Mouse (Mus musculus) CH12.LX (cell line): ENCODE measurements at regions not wholly inside any gene's neighbourhood (a gene's known extent, or its start where the extent isn't known, plus 50 kb on each side); places are given as distances from the start of the nearest gene placed in this dataset.

Experiments
- DNase-seq: peaks from one replicate; pipeline ENCODE4 v3.0.0-alpha.2; 2013; ENCODE audit errors: extremely low read depth
- H3K27ac ChIP-seq: 2 replicates; pipeline ENCODE4 v1.5.1; 2012; ENCODE audit warnings: low read depth, mild to moderate bottlenecking, control low read depth, moderate library complexity; ENCODE audit not compliant: insufficient read depth
- H3K27me3 ChIP-seq: replicated peaks from 2 replicates; pipeline ENCODE3; 2012; ENCODE audit warnings: inconsistent platforms
- H3K36me3 ChIP-seq, 2 experiments: replicated peaks in 1 of 2; 2 replicates each; pipeline versions ENCODE3 to v1.6.1; 2012; ENCODE audit warnings: inconsistent platforms in 1 of 2, low read length in 1 of 2, mild to moderate bottlenecking in 1 of 2, mixed read lengths in 1 of 2, moderate library complexity in 1 of 2; ENCODE audit not compliant: control insufficient read depth in 1 of 2, insufficient read depth in 1 of 2
- H3K4me1 ChIP-seq, 2 experiments: 2 replicates each; pipeline ENCODE4 v1.6.1; 2012; ENCODE audit warnings: inconsistent platforms in 1 of 2, moderate library complexity in 1 of 2; ENCODE audit not compliant: insufficient read depth in 2 of 2, control insufficient read depth in 1 of 2
- H3K4me2 ChIP-seq: 2 replicates; pipeline ENCODE4 v1.6.1; 2012; ENCODE audit warnings: low read depth, mild to moderate bottlenecking, control low read depth; ENCODE audit not compliant: poor library complexity, insufficient read depth, severe bottlenecking
- H3K4me3 ChIP-seq, 3 experiments: fragments of 150-350 bp in 1 of 3; sonication (generic) in 1 of 3; replicated peaks in 1 of 3; 2 replicates each; pipeline versions ENCODE3 to v1.5.1; 2011 to 2012; ENCODE audit warnings: low read depth in 2 of 3, low read length in 2 of 3, mild to moderate bottlenecking in 2 of 3, moderate library complexity in 2 of 3, control low read depth in 1 of 3, improper control_type of control experiment in 1 of 3, inconsistent platforms in 1 of 3, mixed read lengths in 1 of 3; ENCODE audit not compliant: poor library complexity in 1 of 3
- H3K79me2 ChIP-seq: replicated peaks from 2 replicates; pipeline ENCODE4 v1.6.1; 2012; ENCODE audit warnings: mild to moderate bottlenecking, moderate library complexity; ENCODE audit not compliant: control insufficient read depth, poor library complexity, insufficient read depth, severe bottlenecking; ENCODE audit errors: extremely low read depth
- H3K9ac ChIP-seq: 2 replicates; pipeline ENCODE4 v1.6.1; 2012; ENCODE audit warnings: low read depth, mild to moderate bottlenecking, control low read depth, moderate library complexity; ENCODE audit not compliant: insufficient read depth
- H3K9me3 ChIP-seq: replicated peaks from 2 replicates; pipeline ENCODE3; 2012; ENCODE audit warnings: low read length, inconsistent platforms, mixed read lengths
- BHLHE40 ChIP-seq: IDR thresholded peaks from 2 replicates; pipeline ENCODE4 v1.6.1; 2011; ENCODE audit warnings: mild to moderate bottlenecking, low read depth, low read length, improper control_type of control experiment
- CHD1 ChIP-seq: IDR thresholded peaks from 2 replicates; pipeline ENCODE4 v1.6.1; 2012; ENCODE audit warnings: low read depth, low read length, improper control_type of control experiment, inconsistent platforms
- CHD2 ChIP-seq: IDR thresholded peaks from 2 replicates; pipeline ENCODE4 v1.6.1; 2011; ENCODE audit warnings: low read length, improper control_type of control experiment
- CTCF ChIP-seq, 2 experiments: IDR thresholded peaks in 1 of 2; conservative IDR thresholded peaks in 1 of 2; 2 replicates each; pipeline ENCODE4 v1.5.1; 2011 to 2012; ENCODE audit warnings: low read depth in 2 of 2, low read length in 2 of 2, improper control_type of control experiment in 1 of 2, inconsistent platforms in 1 of 2, mild to moderate bottlenecking in 1 of 2, moderate library complexity in 1 of 2
- E2F4 ChIP-seq: IDR thresholded peaks from 2 replicates; pipeline ENCODE4 v1.6.1; 2011; ENCODE audit warnings: low read depth, low read length, improper control_type of control experiment; ENCODE audit not compliant: insufficient replicate concordance
- ELF1 ChIP-seq: IDR thresholded peaks from 2 replicates; pipeline ENCODE4 v1.6.1; 2014; ENCODE audit warnings: low read depth, mild to moderate bottlenecking, inconsistent platforms, low read length, improper control_type of control experiment
- EP300 ChIP-seq: IDR thresholded peaks from 2 replicates; pipeline ENCODE4 v1.6.1; 2011; ENCODE audit warnings: low read length, improper control_type of control experiment
- ETS1 ChIP-seq: conservative IDR thresholded peaks from 2 replicates; pipeline ENCODE4 v1.6.1; 2012; ENCODE audit warnings: low read depth, mild to moderate bottlenecking, inconsistent platforms, low read length, improper control_type of control experiment, moderate library complexity
- GABPA ChIP-seq: IDR thresholded peaks from 2 replicates; pipeline ENCODE4 v1.6.1; 2012; ENCODE audit warnings: low read depth, low read length, improper control_type of control experiment, inconsistent platforms; ENCODE audit not compliant: insufficient replicate concordance
- HCFC1 ChIP-seq: IDR thresholded peaks from 2 replicates; pipeline ENCODE4 v1.6.1; 2012; ENCODE audit warnings: low read depth, mild to moderate bottlenecking, inconsistent platforms, low read length, improper control_type of control experiment
- IRF4 ChIP-seq: IDR thresholded peaks from 2 replicates; pipeline ENCODE4 v1.6.1; 2014; ENCODE audit warnings: low read depth, mild to moderate bottlenecking, inconsistent platforms, low read length, improper control_type of control experiment
- JUN ChIP-seq: IDR thresholded peaks from 2 replicates; pipeline ENCODE4 v1.6.1; 2011; ENCODE audit warnings: low read depth, mild to moderate bottlenecking, low read length, improper control_type of control experiment, moderate library complexity; ENCODE audit not compliant: insufficient read depth
- JUND ChIP-seq: conservative IDR thresholded peaks from 2 replicates; pipeline ENCODE4 v1.6.1; 2011; ENCODE audit warnings: low read depth, low read length, improper control_type of control experiment
- KAT2A ChIP-seq: IDR thresholded peaks from 2 replicates; pipeline ENCODE4 v1.6.1; 2012; ENCODE audit warnings: low read length, improper control_type of control experiment, inconsistent platforms; ENCODE audit not compliant: insufficient replicate concordance
- MAFK ChIP-seq: IDR thresholded peaks from 2 replicates; pipeline ENCODE4 v1.6.1; 2011; ENCODE audit warnings: low read length, improper control_type of control experiment; ENCODE audit not compliant: insufficient replicate concordance
- MAX ChIP-seq: IDR thresholded peaks from 2 replicates; pipeline ENCODE4 v1.6.1; 2011; ENCODE audit warnings: low read length, improper control_type of control experiment
- MAZ ChIP-seq: IDR thresholded peaks from 2 replicates; pipeline ENCODE4 v1.6.1; 2012; ENCODE audit warnings: low read depth, mild to moderate bottlenecking, inconsistent platforms, low read length, improper control_type of control experiment, moderate library complexity
- MEF2A ChIP-seq: IDR thresholded peaks from 2 replicates; pipeline ENCODE4 v1.6.1; 2014; ENCODE audit warnings: low read depth, mild to moderate bottlenecking, inconsistent platforms, low read length, improper control_type of control experiment, borderline replicate concordance
- MXI1 ChIP-seq: IDR thresholded peaks from 2 replicates; pipeline ENCODE4 v1.6.1; 2011; ENCODE audit warnings: mild to moderate bottlenecking, low read depth, low read length, improper control_type of control experiment
- MYC ChIP-seq: IDR thresholded peaks from 2 replicates; pipeline ENCODE4 v1.6.1; 2011; ENCODE audit warnings: low read depth, mild to moderate bottlenecking, improper control_type of control experiment, low read length
- NELFE ChIP-seq: IDR thresholded peaks from 2 replicates; pipeline ENCODE4 v1.6.1; 2011; ENCODE audit warnings: low read depth, low read length, improper control_type of control experiment
- NRF1 ChIP-seq: IDR thresholded peaks from 2 replicates; pipeline ENCODE4 v1.6.1; 2014; ENCODE audit warnings: low read depth, mild to moderate bottlenecking, inconsistent platforms, low read length, improper control_type of control experiment, moderate library complexity
- PAX5 ChIP-seq: IDR thresholded peaks from 2 replicates; pipeline ENCODE4 v1.6.1; 2012; ENCODE audit warnings: low read length, inconsistent platforms, mixed read lengths
- POLR2A ChIP-seq: IDR thresholded peaks from 2 replicates; pipeline ENCODE4 v1.6.1; 2011; ENCODE audit warnings: low read depth, mild to moderate bottlenecking, improper control_type of control experiment, low read length
- POLR2AphosphoS2 ChIP-seq: IDR thresholded peaks from 2 replicates; pipeline ENCODE4 v1.6.1; 2011; ENCODE audit warnings: low read depth, low read length, improper control_type of control experiment
- RAD21 ChIP-seq: IDR thresholded peaks from 2 replicates; pipeline ENCODE4 v1.6.1; 2011; ENCODE audit warnings: low read depth, mild to moderate bottlenecking, low read length, improper control_type of control experiment, moderate library complexity
- RCOR1 ChIP-seq: conservative IDR thresholded peaks from 2 replicates; pipeline ENCODE4 v1.6.1; 2012; ENCODE audit warnings: low read depth, mild to moderate bottlenecking, inconsistent platforms, low read length, improper control_type of control experiment
- SIN3A ChIP-seq: IDR thresholded peaks from 2 replicates; pipeline ENCODE4 v1.6.1; 2012; ENCODE audit warnings: low read length, improper control_type of control experiment, inconsistent platforms
- SMC3 ChIP-seq: IDR thresholded peaks from 2 replicates; pipeline ENCODE4 v1.6.1; 2011; ENCODE audit warnings: low read depth, low read length, improper control_type of control experiment
- TBP ChIP-seq: conservative IDR thresholded peaks from 2 replicates; pipeline ENCODE4 v1.6.1; 2011; ENCODE audit warnings: low read depth, low read length, improper control_type of control experiment
- TCF12 ChIP-seq: IDR thresholded peaks from 2 replicates; pipeline ENCODE4 v1.6.1; 2014; ENCODE audit warnings: low read depth, mild to moderate bottlenecking, inconsistent platforms, low read length, improper control_type of control experiment
- UBTF ChIP-seq: IDR thresholded peaks from 2 replicates; pipeline ENCODE4 v1.6.1; 2012; ENCODE audit warnings: low read depth, mild to moderate bottlenecking, inconsistent platforms, low read length, improper control_type of control experiment, moderate library complexity
- USF1 ChIP-seq: IDR thresholded peaks from 2 replicates; pipeline ENCODE4 v1.6.1; 2014; ENCODE audit warnings: low read depth, mild to moderate bottlenecking, inconsistent platforms, low read length, improper control_type of control experiment
- USF2 ChIP-seq: conservative IDR thresholded peaks from 2 replicates; pipeline ENCODE4 v1.6.1; 2011; ENCODE audit warnings: low read depth, low read length, improper control_type of control experiment
- ZC3H11A ChIP-seq: IDR thresholded peaks from 2 replicates; pipeline ENCODE4 v1.6.1; 2012; ENCODE audit warnings: low read depth, mild to moderate bottlenecking, inconsistent platforms, low read length, improper control_type of control experiment
- ZMIZ1 ChIP-seq: IDR thresholded peaks from 2 replicates; pipeline ENCODE4 v1.6.1; 2012; ENCODE audit warnings: low read depth, mild to moderate bottlenecking, inconsistent platforms, low read length, improper control_type of control experiment
- ZNF384 ChIP-seq: IDR thresholded peaks from 2 replicates; pipeline ENCODE4 v1.6.1; 2012; ENCODE audit warnings: low read depth, low read length, improper control_type of control experiment, inconsistent platforms
- dilution Hi-C: fragments of 300-500 bp; cut with MboI; formaldehyde crosslinking; loops from 2 replicates; pipeline ENCODE4 v1.14.3; 2020; ENCODE audit warnings: low sequenced_read_pairs; ENCODE audit not compliant: extremely low pct_unique_long_range_greater_than_20kb, extremely low pct_ligation_motif_present
- in situ Hi-C: fragments of 300-500 bp; cut with MboI; formaldehyde crosslinking; loops from 3 replicates; pipeline ENCODE4 v1.14.3; 2019; ENCODE audit warnings: low sequenced_read_pairs, low pct_ligation_motif_present, low pct_unique_long_range_greater_than_20kb, mixed read lengths

- H3K27ac ChIP-seq: peak overlapping the region; percentile 95
- no peaks in the 10 kb centered on the region for H3K9me3 ChIP-seq
- H3K4me2 ChIP-seq: peak overlapping the region; percentile 74
- in situ Hi-C loops (no loop called here), dilution Hi-C loops (no loop called here)
- H3K79me2 ChIP-seq: peaks cover 33% of the 10 kb centered on the region
- peaks cover 0 to 11% of the 10 kb centered on the region in 2 experiments for H3K36me3 ChIP-seq
- DNase-seq: peak; percentile 97
- peaks cover 20 to 65% of the 10 kb centered on the region in 2 experiments for H3K4me1 ChIP-seq
- H3K4me3 ChIP-seq: peak overlapping the region; percentile 57 to 67 (median 62)
- peak overlapping the region; percentile 96 for H3K9ac ChIP-seq
- H3K27me3 ChIP-seq: no peaks in the 10 kb centered on the region
- no peak for TF ChIP-seq POLR2AphosphoS2
- TF ChIP-seq RCOR1: peak; percentile 89
- TF ChIP-seq IRF4: peak; percentile 99
- TF ChIP-seq CTCF (conservative IDR thresholded peaks at IDR 0.05 in 1 of 2, IDR thresholded peaks at IDR 0.05 in 1 of 2; ENCODE audit: low read depth in 2 of 2, low read length in 2 of 2): no peak
- peak; percentile 68; the same call in 1 of the 2 replicates for TF ChIP-seq ZMIZ1
- TF ChIP-seq JUND: peak; percentile 99
- no peak for TF ChIP-seq SMC3
- peak; percentile 62; the same call in 1 of the 2 replicates for TF ChIP-seq CHD2
- peak; percentile 63; the same call in 1 of the 2 replicates for TF ChIP-seq NELFE
- no peak for TF ChIP-seq USF1
- peak; percentile 98 for TF ChIP-seq ETS1
- peak; percentile 75; the same call in 1 of the 2 replicates for TF ChIP-seq MAZ
- peak; percentile 28; the same call in 1 of the 2 replicates for TF ChIP-seq ZNF384
- TF ChIP-seq MYC: peak; percentile 80; the same call in 1 of the 2 replicates
- peak; percentile 95 for TF ChIP-seq CHD1
- peak; percentile 70; the same call in 1 of the 2 replicates for TF ChIP-seq MAX
- TF ChIP-seq GABPA: no peak
- TF ChIP-seq HCFC1: no peak; the same call in 1 of the 2 replicates
- peak; percentile 93 for TF ChIP-seq MEF2A
- TF ChIP-seq RAD21: peak; percentile 8
- no peak for TF ChIP-seq NRF1
- peak; percentile 96 for TF ChIP-seq TCF12
- TF ChIP-seq ZC3H11A: no peak
- peak; percentile 97 for TF ChIP-seq JUN
- no peak for TF ChIP-seq E2F4
- peak; percentile 93 for TF ChIP-seq BHLHE40
- TF ChIP-seq TBP: peak; percentile 87
- TF ChIP-seq ELF1: peak; percentile 81; the same call in 1 of the 2 replicates
- 0 out of 2 replicates have a peak, but pooled peaks have one; percentile 9 for TF ChIP-seq MXI1
- no peak for TF ChIP-seq USF2
- TF ChIP-seq UBTF: no peak
- TF ChIP-seq PAX5: no peak
- peak; percentile 46 for TF ChIP-seq POLR2A
- no peak for TF ChIP-seq KAT2A
- TF ChIP-seq SIN3A: peak; percentile 95
- TF ChIP-seq EP300: peak; percentile 98
- peak; percentile 87 for TF ChIP-seq MAFK
Measured at GRCm38 (mm10) chr9:52348536-52349527, 180.5 kb upstream of the Zc3h12c start.
